Mouse (Mus musculus) stomach, embryonic 15.5 days (tissue): Measurements from ENCODE around the gene Gm6096. TPM values are rescaled to one million over a fixed set of nuclear protein-coding genes. Genes with fewer than 3 reads are reported as not detected.
"Not testable (repeated sequence)": the region's sequence is repeated elsewhere in the genome, so short reads cannot be mapped to it uniquely, and the experiment has no call there.

Source experiments
- ATAC-seq: fragments of 200-750 bp; cut with Nextera tagmentation; 2 replicates; pipeline ENCODE4 v1.8.0; 2017; ENCODE audit warnings: low read depth, moderate number of reproducible peaks, moderate TSS enrichment; ENCODE audit not compliant: insufficient read depth, low FRiP score
- H3K27ac ChIP-seq: fragments of 300-500 bp; sonication (generic); 2 replicates; pipeline ENCODE4 v1.5.1; 2015; ENCODE audit warnings: mild to moderate bottlenecking, inconsistent platforms
- H3K27me3 ChIP-seq: fragments of 300-500 bp; sonication (generic); replicated peaks from 2 replicates; pipeline ENCODE4 v1.6.1; 2015; ENCODE audit warnings: inconsistent platforms
- H3K36me3 ChIP-seq: fragments of 300-500 bp; sonication (generic); 2 replicates; pipeline ENCODE4 v1.6.1; 2015; ENCODE audit warnings: inconsistent platforms
- H3K4me1 ChIP-seq: fragments of 300-500 bp; sonication (generic); 2 replicates; pipeline ENCODE4 v1.6.1; 2015; ENCODE audit warnings: inconsistent platforms
- H3K4me2 ChIP-seq: fragments of 300-500 bp; sonication (generic); 2 replicates; pipeline ENCODE4 v1.6.1; 2015; ENCODE audit warnings: mild to moderate bottlenecking, inconsistent platforms
- H3K4me3 ChIP-seq: fragments of 300-500 bp; sonication (generic); replicated peaks from 2 replicates; pipeline ENCODE4 v1.5.1; 2015; ENCODE audit warnings: inconsistent platforms
- H3K9ac ChIP-seq: fragments of 300-500 bp; sonication (generic); 2 replicates; pipeline ENCODE4 v1.6.1; 2015; ENCODE audit warnings: inconsistent platforms
- H3K9me3 ChIP-seq: fragments of 300-500 bp; sonication (generic); 2 replicates; pipeline ENCODE4 v1.6.1; 2016; ENCODE audit warnings: inconsistent platforms
- WGBS: fragments of 180-500 bp; shearing (Covaris S2); methylation state at CpG from one replicate; pipeline ENCODE4 v1.1.7; 2015; 5-methylcytosine and 5-hydroxymethylcytosine counted together
- polyA plus RNA-seq: library from polyadenylated mRNA; unstranded; fragments of >200 nt; fragmentation: Nextera tagmentation; extraction: Ambion mirVana; gene quantifications from 2 replicates; pipeline ENCODE4 v1.2.1, GENCODE M21; 2015

Gene Gm6096
- not detected in 2 replicates for polyA plus RNA-seq

DNA sequence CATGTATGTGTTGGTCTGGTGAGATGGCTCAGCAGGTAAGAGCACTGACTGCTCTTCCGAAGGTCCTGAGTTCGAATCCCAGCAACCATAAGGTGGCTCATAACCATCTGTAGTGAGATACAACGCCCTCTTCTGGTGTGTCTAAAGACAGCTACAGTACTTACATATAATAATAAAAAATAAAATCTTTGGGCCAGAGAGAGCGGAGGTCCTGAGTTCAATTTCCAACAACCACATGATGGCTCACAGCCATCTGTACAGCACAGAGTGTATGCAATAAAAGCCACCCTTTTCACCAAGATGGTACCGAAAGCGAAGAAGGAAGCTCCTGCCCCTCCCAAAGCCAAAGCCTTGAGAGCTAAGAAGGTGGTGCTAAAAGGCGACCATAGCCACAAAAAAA lies at the start of gene Gm6096:
TSS of gene Gm6096 (plus strand) at position 301 of the 400 bp plus-strand sequence.
- H3K27me3 ChIP-seq: no peaks in the 10 kb centered on the region
- H3K4me2 ChIP-seq: no peak within 1 kb of the TSS
- H3K4me1 ChIP-seq: no peaks in the 10 kb centered on the region
- H3K9me3 ChIP-seq: no peaks in the 10 kb centered on the region
- peaks cover 39% of the 10 kb centered on the region for H3K36me3 ChIP-seq
- H3K27ac ChIP-seq: no peak within 1 kb of the TSS
- 92% methylated on average over 7 of the region's 7 CpGs for WGBS
- ATAC-seq: no peak
- H3K4me3 ChIP-seq: no peak within 1 kb of the TSS
- no peak within 1 kb of the TSS for H3K9ac ChIP-seq

DNA sequence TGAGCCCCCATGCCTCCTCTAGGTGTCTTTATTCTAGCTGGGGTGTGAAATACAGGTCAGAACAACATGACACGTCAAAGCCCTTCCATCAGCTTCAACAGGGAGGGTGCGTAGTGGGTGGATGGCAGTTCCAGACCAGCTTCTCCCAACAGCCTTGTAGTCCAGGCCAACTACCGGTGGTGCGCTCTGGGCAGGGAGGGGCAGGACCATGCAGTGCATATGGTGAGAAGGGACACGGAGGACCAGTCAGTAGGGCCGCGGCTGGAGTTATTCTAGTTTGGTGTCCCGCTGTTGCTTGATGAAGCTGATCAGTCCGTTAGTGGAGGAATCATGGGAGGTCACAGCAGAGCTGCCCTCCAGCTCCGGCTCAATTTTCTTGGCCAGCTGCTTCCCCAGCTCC lies 48.7 kb upstream of the Gm6096 start:
- not testable (repeated sequence) for H3K9me3 ChIP-seq, ATAC-seq, H3K27ac ChIP-seq, H3K27me3 ChIP-seq, H3K9ac ChIP-seq, H3K4me1 ChIP-seq, H3K4me3 ChIP-seq, H3K4me2 ChIP-seq
- 94% methylated on average over 10 of the region's 10 CpGs for WGBS
- H3K36me3 ChIP-seq: peaks cover 60% of the 10 kb centered on the region

DNA sequence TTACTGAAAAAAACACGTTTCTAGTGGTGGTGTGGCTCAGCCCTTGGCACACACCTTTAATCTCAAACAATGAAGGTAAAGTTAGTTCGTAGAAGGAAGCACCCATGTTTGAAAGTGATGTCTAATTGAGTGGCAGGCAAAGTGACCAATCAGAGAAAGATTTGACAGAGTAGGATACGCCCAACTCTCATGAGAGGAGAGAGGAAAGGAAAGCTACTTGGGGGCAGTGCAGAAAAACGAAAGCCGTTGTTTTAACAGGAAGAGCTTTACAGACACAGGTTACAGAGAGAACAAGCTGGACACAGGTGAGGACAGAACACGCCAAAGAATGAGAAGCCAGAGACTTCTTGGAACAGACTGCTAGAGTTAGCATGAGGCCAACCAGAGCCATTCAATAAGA lies 44.5 kb upstream of the Gm6096 start:
- Histone ChIP-seq H3K27ac (no peak overlapping the region), H3K27me3 (no peaks in the 10 kb centered on the region), H3K4me2 (no peak overlapping the region), H3K4me1 (no peaks in the 10 kb centered on the region), H3K36me3 (peaks cover 76% of the 10 kb centered on the region), H3K9me3 (no peaks in the 10 kb centered on the region), H3K9ac (no peak overlapping the region), H3K4me3 (no peak overlapping the region)
- no peak for ATAC-seq
- WGBS: 90% methylated on average over 6 of the region's 6 CpGs

DNA sequence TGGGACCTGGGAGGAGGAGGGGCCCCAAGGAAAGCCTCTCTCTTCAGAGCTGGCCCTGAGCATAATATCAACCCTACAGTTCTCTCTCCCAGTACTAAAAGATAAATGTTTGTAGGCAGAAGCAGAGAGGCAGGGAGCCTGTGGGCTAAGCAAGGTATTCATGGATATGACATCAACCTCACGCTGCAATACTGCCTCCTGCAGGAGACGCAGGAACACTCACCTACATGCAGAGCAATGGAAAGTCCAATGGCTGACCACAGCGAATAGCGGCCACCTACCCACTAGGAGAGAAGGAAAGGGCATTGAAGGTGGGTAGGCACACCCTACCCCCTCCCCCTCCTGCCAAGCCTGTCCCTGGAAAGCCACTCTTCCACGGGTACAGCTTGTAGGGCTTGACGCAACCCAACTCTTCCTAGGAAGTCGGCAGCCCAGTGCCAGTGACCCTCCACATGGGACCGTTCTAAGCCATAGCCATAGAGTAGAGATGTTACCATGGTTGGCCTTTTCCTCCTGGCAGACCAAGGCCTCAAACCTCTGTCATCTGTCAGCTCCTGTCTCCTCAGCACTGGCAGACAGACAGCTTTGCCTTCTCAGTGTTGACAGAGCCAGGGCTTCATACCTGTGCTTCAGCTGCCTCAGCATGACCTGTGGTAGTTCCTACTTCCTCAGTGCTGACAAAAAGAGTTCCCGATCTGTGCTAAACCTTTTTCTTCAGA lies 42.7 kb upstream of the Gm6096 start:
- Histone ChIP-seq H3K9me3 (no peaks in the 10 kb centered on the region), H3K27ac (no peak overlapping the region), H3K27me3 (no peaks in the 10 kb centered on the region), H3K4me3 (no peak overlapping the region), H3K36me3 (peaks cover 77% of the 10 kb centered on the region), H3K4me1 (no peaks in the 10 kb centered on the region), H3K9ac (no peak overlapping the region), H3K4me2 (no peak overlapping the region)
- no peak for ATAC-seq
- WGBS: 90% methylated on average over 9 of the region's 9 CpGs

DNA sequence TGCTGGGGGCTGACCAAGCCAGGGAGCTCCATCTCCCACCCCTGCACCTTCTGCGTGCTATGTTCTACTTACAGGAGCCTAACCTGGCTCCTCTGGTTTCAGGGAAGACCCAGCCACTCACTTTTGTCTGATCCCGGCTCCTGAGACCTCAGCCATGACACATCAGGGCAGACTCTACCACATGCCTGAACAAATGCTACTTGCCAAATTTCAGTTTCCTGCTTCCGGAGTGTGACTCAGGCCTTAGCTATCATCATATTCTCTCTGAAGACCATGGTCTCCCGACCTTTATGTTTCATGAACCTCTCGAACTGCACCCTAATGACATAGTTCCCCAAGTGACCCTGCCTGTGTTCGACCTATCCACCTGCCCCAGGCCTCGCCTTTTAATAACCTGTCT lies 37.6 kb upstream of the Gm6096 start:
- H3K36me3 ChIP-seq: peaks cover 59% of the 10 kb centered on the region
- no peak for ATAC-seq
- H3K9ac ChIP-seq: no peak overlapping the region
- no peaks in the 10 kb centered on the region for H3K4me1 ChIP-seq
- no peak overlapping the region for H3K4me2 ChIP-seq
- WGBS: 87% methylated on average over 7 of the region's 7 CpGs
- H3K4me3 ChIP-seq: no peak overlapping the region
- H3K9me3 ChIP-seq: no peaks in the 10 kb centered on the region
- no peaks in the 10 kb centered on the region for H3K27me3 ChIP-seq
- H3K27ac ChIP-seq: no peak overlapping the region

DNA sequence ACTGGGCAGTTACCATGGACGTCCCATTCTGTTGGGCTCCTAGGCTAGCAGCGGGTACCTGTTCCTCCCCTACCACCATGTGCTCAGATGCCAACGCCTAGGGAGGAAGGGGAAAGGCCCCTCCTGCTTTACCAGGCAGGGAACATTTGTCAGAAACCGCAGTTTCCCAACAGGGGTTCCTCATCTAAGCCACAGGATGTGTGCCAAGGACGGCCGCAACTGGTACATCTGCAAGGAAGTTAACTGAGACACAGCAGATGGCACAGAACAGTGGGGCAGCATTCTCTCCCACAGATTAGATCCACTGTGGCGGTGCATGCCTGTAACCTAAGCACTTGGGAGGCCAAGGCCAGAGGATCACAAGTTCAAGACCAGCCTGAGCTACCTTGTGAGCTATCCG lies 36.2 kb upstream of the Gm6096 start:
- Histone ChIP-seq H3K4me3 (no peak overlapping the region), H3K4me2 (no peak overlapping the region), H3K27me3 (no peaks in the 10 kb centered on the region), H3K4me1 (no peaks in the 10 kb centered on the region), H3K9ac (no peak overlapping the region), H3K36me3 (peaks cover 57% of the 10 kb centered on the region), H3K27ac (no peak overlapping the region), H3K9me3 (no peaks in the 10 kb centered on the region)
- WGBS: 93% methylated on average over 8 of the region's 8 CpGs
- ATAC-seq: no peak

DNA sequence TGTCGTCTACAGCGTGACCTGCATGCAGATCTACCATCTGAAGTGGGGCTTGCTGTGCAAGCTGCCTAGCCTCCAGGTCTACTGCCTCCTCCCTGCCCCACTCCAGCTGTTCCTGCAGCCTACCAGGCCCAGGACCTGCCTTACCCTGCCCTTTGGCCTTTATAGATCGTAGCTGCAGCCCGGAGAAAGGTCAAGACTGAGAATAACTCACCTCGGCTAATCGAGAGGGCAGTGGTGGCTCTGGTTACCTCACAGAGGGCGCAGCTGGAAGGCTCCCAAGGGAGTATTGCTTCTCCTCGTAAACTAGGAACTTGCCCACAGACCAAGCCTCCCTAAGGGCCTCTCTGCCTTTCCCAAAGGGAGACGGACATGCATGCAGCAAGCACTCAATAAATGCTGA lies 35.4 kb upstream of the Gm6096 start:
- WGBS: 82% methylated on average over 9 of the region's 9 CpGs
- no peak for ATAC-seq
- H3K27ac ChIP-seq: no peak overlapping the region
- H3K9ac ChIP-seq: no peak overlapping the region
- no peaks in the 10 kb centered on the region for H3K27me3 ChIP-seq
- H3K4me1 ChIP-seq: no peaks in the 10 kb centered on the region
- no peaks in the 10 kb centered on the region for H3K9me3 ChIP-seq
- H3K4me3 ChIP-seq: no peak overlapping the region
- peaks cover 60% of the 10 kb centered on the region for H3K36me3 ChIP-seq
- no peak overlapping the region for H3K4me2 ChIP-seq

DNA sequence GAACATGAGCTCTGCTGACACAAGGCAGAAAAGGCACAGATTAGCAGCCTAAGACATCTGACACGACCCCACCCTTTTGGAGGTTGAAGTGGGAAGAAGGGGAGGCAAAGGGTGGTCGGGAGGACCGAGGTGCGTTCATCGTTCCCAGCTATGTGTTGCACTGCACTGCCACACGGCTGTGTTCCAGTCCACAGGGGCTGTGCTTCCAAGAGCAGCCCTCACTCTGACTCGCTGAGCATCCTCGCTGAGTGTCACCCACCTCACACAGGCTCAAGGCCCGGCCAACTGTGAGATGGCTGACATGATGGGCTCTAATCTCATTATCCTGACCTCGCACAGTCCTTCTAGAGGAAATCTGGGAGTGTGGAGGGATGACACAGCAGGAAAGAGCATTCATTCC lies 34.4 kb upstream of the Gm6096 start:
- no peak for ATAC-seq
- Histone ChIP-seq H3K27me3 (no peaks in the 10 kb centered on the region), H3K9ac (no peak overlapping the region), H3K27ac (no peak overlapping the region), H3K9me3 (no peaks in the 10 kb centered on the region), H3K4me3 (no peak overlapping the region), H3K36me3 (peaks cover 59% of the 10 kb centered on the region), H3K4me1 (no peaks in the 10 kb centered on the region), H3K4me2 (no peak overlapping the region)
- 91% methylated on average over 10 of the region's 10 CpGs for WGBS

DNA sequence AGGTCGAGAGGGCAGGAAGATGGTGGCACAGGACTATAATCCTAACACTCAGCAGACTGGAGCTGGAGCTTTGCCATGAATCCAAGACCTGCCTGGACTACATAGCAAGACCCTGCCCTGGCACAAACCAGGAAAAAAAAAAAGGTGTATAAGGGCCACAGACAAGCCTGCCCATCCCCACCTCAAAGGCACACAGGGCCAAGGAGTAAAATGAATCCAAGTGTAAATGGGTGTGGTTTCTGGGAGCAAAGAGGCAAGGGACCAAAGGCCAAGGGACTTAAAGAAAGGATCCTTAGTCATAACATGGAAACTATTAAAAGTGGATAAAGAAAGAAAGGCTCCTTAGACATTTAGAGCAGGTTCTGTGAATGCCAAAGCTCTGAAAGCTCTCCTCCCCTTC lies 32.3 kb upstream of the Gm6096 start:
- no peak for ATAC-seq
- no peaks in the 10 kb centered on the region for H3K27me3 ChIP-seq
- no peaks in the 10 kb centered on the region for H3K9me3 ChIP-seq
- no peak overlapping the region for H3K27ac ChIP-seq
- peaks cover 64% of the 10 kb centered on the region for H3K36me3 ChIP-seq
- H3K4me1 ChIP-seq: no peaks in the 10 kb centered on the region
- H3K4me3 ChIP-seq: no peak overlapping the region
- H3K4me2 ChIP-seq: no peak overlapping the region
- no peak overlapping the region for H3K9ac ChIP-seq
- WGBS: 73% methylated on average over 1 of the region's 1 CpGs

DNA sequence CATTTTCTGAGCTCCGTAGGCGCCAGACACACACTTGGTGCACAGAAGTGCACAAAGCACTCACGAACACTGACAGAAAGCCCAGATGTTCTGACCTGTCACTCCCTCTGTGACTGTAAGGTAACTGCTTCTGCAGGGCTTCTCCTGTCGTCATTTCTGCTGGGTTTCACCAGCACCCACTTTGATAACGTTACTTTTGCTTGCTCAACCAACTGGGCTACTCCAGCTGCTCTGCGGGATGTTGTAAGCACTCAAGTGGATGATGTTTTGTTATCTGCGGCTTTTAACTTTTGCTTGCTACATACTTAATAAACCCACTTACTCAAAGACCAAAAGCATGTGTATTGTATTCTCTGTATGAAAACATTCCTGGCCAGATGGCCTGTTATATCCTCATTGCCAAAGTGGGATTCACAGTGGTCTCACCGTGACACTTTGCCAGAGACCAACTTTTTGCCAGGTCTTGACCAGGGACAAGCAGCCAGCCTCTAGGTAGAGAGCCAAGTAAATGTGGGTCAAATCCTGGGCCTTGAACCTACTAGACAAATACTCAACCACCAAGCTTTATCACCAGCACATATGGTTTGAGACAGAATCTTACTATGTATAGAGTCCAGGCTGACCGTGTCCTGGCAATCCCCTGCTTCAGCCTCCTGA lies 29.1 kb upstream of the Gm6096 start:
- Histone ChIP-seq H3K4me1 (peaks cover 8% of the 10 kb centered on the region; the same call in 1 of the 2 replicates), H3K36me3 (peaks cover 69% of the 10 kb centered on the region), H3K27me3 (no peaks in the 10 kb centered on the region), H3K4me3 (no peak overlapping the region), H3K9ac (no peak overlapping the region), H3K27ac (no peak overlapping the region), H3K4me2 (no peak overlapping the region), H3K9me3 (no peaks in the 10 kb centered on the region)
- no peak for ATAC-seq
- WGBS: 90% methylated on average over 9 of the region's 9 CpGs

DNA sequence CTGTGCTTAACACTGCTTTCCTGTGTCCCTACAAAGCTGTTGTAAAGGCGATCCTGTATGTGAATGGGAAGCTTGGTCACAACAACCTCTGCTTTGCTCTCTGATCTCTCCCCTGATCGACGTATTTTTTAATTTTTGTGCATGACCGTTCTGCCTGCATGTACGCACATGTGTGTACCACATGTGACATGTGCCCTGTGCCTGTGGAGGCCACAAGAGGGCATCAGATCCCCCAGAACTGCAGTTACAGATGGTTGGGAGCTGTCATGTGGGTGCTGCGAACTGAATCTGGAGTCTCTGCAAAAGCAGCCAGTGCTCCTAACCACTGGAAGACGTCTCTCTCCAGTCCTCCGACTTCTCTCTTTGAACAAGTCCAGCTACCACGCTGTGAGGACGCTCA lies 28.5 kb upstream of the Gm6096 start:
- no peak overlapping the region for H3K4me3 ChIP-seq
- H3K36me3 ChIP-seq: peaks cover 75% of the 10 kb centered on the region
- no peak overlapping the region for H3K9ac ChIP-seq
- H3K4me1 ChIP-seq: peaks cover 9% of the 10 kb centered on the region
- H3K27me3 ChIP-seq: no peaks in the 10 kb centered on the region
- ATAC-seq: no peak
- WGBS: 94% methylated on average over 10 of the region's 10 CpGs
- H3K4me2 ChIP-seq: no peak overlapping the region
- no peak overlapping the region for H3K27ac ChIP-seq
- no peaks in the 10 kb centered on the region for H3K9me3 ChIP-seq

DNA sequence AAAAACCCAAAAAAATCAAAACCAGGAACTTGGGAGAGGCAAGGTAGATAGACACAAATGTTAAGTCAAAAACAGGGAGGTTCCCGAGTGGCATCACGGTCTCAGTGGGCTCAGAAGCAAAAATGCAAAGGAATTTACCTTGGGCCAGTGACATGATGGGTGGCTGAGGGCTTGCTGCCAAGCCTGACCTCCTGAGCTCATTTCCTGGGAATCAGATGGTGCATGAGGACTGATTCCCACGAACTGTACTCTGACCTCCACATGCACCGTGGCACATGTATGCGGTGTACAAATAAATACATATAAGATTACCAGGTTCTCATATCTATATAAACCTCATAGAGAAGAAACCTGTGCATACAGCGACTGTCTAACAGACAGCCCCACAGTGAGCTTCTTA lies 26.5 kb upstream of the Gm6096 start:
- 91% methylated on average over 6 of the region's 6 CpGs for whole genome bisulfite sequencing
- no peak overlapping the region for H3K27ac ChIP-seq

More for the DNA sequence above, 26.5 kb upstream of the Gm6096 start:
- Histone ChIP-seq H3K9ac (no peak overlapping the region), H3K4me1 (peaks cover 23% of the 10 kb centered on the region), H3K27me3 (no peaks in the 10 kb centered on the region), H3K4me3 (no peak overlapping the region), H3K36me3 (peaks cover 71% of the 10 kb centered on the region), H3K4me2 (no peak overlapping the region), H3K9me3 (no peaks in the 10 kb centered on the region)
- ATAC-seq: no peak
